Mouse (Mus musculus) CH12.LX (cell line): ENCODE data around the gene Sdr9c7. TPM values are rescaled to one million over a fixed set of nuclear protein-coding genes. Genes with fewer than 3 reads are reported as not detected.
A peak's percentile ranks its signal among the peaks of the same experiment; 100 is the strongest.

Experiments used
- DNase-seq: peaks from one replicate; pipeline ENCODE4 v3.0.0-alpha.2; 2013; ENCODE audit errors: extremely low read depth
- H3K27ac ChIP-seq: 2 replicates; pipeline ENCODE4 v1.5.1; 2012; ENCODE audit warnings: low read depth, mild to moderate bottlenecking, control low read depth, moderate library complexity; ENCODE audit not compliant: insufficient read depth
- H3K27me3 ChIP-seq: replicated peaks from 2 replicates; pipeline ENCODE3; 2012; ENCODE audit warnings: inconsistent platforms
- H3K36me3 ChIP-seq, 2 experiments: replicated peaks in 1 of 2; 2 replicates each; pipeline versions ENCODE3 to v1.6.1; 2012; ENCODE audit warnings: inconsistent platforms in 1 of 2, low read length in 1 of 2, mild to moderate bottlenecking in 1 of 2, mixed read lengths in 1 of 2, moderate library complexity in 1 of 2; ENCODE audit not compliant: control insufficient read depth in 1 of 2, insufficient read depth in 1 of 2
- H3K4me1 ChIP-seq, 2 experiments: 2 replicates each; pipeline ENCODE4 v1.6.1; 2012; ENCODE audit warnings: inconsistent platforms in 1 of 2, moderate library complexity in 1 of 2; ENCODE audit not compliant: insufficient read depth in 2 of 2, control insufficient read depth in 1 of 2
- H3K4me2 ChIP-seq: 2 replicates; pipeline ENCODE4 v1.6.1; 2012; ENCODE audit warnings: low read depth, mild to moderate bottlenecking, control low read depth; ENCODE audit not compliant: poor library complexity, insufficient read depth, severe bottlenecking
- H3K4me3 ChIP-seq, 3 experiments: fragments of 150-350 bp in 1 of 3; sonication (generic) in 1 of 3; replicated peaks in 1 of 3; 2 replicates each; pipeline versions ENCODE3 to v1.5.1; 2011 to 2012; ENCODE audit warnings: low read depth in 2 of 3, low read length in 2 of 3, mild to moderate bottlenecking in 2 of 3, moderate library complexity in 2 of 3, control low read depth in 1 of 3, improper control_type of control experiment in 1 of 3, inconsistent platforms in 1 of 3, mixed read lengths in 1 of 3; ENCODE audit not compliant: poor library complexity in 1 of 3
- H3K79me2 ChIP-seq: replicated peaks from 2 replicates; pipeline ENCODE4 v1.6.1; 2012; ENCODE audit warnings: mild to moderate bottlenecking, moderate library complexity; ENCODE audit not compliant: control insufficient read depth, poor library complexity, insufficient read depth, severe bottlenecking; ENCODE audit errors: extremely low read depth
- H3K9ac ChIP-seq: 2 replicates; pipeline ENCODE4 v1.6.1; 2012; ENCODE audit warnings: low read depth, mild to moderate bottlenecking, control low read depth, moderate library complexity; ENCODE audit not compliant: insufficient read depth
- H3K9me3 ChIP-seq: replicated peaks from 2 replicates; pipeline ENCODE3; 2012; ENCODE audit warnings: low read length, inconsistent platforms, mixed read lengths
- CHD1 ChIP-seq: IDR thresholded peaks from 2 replicates; pipeline ENCODE4 v1.6.1; 2012; ENCODE audit warnings: low read depth, low read length, improper control_type of control experiment, inconsistent platforms
- CHD2 ChIP-seq: IDR thresholded peaks from 2 replicates; pipeline ENCODE4 v1.6.1; 2011; ENCODE audit warnings: low read length, improper control_type of control experiment
- CTCF ChIP-seq, 2 experiments: IDR thresholded peaks in 1 of 2; conservative IDR thresholded peaks in 1 of 2; 2 replicates each; pipeline ENCODE4 v1.5.1; 2011 to 2012; ENCODE audit warnings: low read depth in 2 of 2, low read length in 2 of 2, improper control_type of control experiment in 1 of 2, inconsistent platforms in 1 of 2, mild to moderate bottlenecking in 1 of 2, moderate library complexity in 1 of 2
- HCFC1 ChIP-seq: IDR thresholded peaks from 2 replicates; pipeline ENCODE4 v1.6.1; 2012; ENCODE audit warnings: low read depth, mild to moderate bottlenecking, inconsistent platforms, low read length, improper control_type of control experiment
- IRF4 ChIP-seq: IDR thresholded peaks from 2 replicates; pipeline ENCODE4 v1.6.1; 2014; ENCODE audit warnings: low read depth, mild to moderate bottlenecking, inconsistent platforms, low read length, improper control_type of control experiment
- JUND ChIP-seq: conservative IDR thresholded peaks from 2 replicates; pipeline ENCODE4 v1.6.1; 2011; ENCODE audit warnings: low read depth, low read length, improper control_type of control experiment
- KAT2A ChIP-seq: IDR thresholded peaks from 2 replicates; pipeline ENCODE4 v1.6.1; 2012; ENCODE audit warnings: low read length, improper control_type of control experiment, inconsistent platforms; ENCODE audit not compliant: insufficient replicate concordance
- NELFE ChIP-seq: IDR thresholded peaks from 2 replicates; pipeline ENCODE4 v1.6.1; 2011; ENCODE audit warnings: low read depth, low read length, improper control_type of control experiment
- PAX5 ChIP-seq: IDR thresholded peaks from 2 replicates; pipeline ENCODE4 v1.6.1; 2012; ENCODE audit warnings: low read length, inconsistent platforms, mixed read lengths
- RAD21 ChIP-seq: IDR thresholded peaks from 2 replicates; pipeline ENCODE4 v1.6.1; 2011; ENCODE audit warnings: low read depth, mild to moderate bottlenecking, low read length, improper control_type of control experiment, moderate library complexity
- SIN3A ChIP-seq: IDR thresholded peaks from 2 replicates; pipeline ENCODE4 v1.6.1; 2012; ENCODE audit warnings: low read length, improper control_type of control experiment, inconsistent platforms
- SMC3 ChIP-seq: IDR thresholded peaks from 2 replicates; pipeline ENCODE4 v1.6.1; 2011; ENCODE audit warnings: low read depth, low read length, improper control_type of control experiment
- ZC3H11A ChIP-seq: IDR thresholded peaks from 2 replicates; pipeline ENCODE4 v1.6.1; 2012; ENCODE audit warnings: low read depth, mild to moderate bottlenecking, inconsistent platforms, low read length, improper control_type of control experiment
- ZNF384 ChIP-seq: IDR thresholded peaks from 2 replicates; pipeline ENCODE4 v1.6.1; 2012; ENCODE audit warnings: low read depth, low read length, improper control_type of control experiment, inconsistent platforms
- dilution Hi-C: fragments of 300-500 bp; cut with MboI; formaldehyde crosslinking; loops from 2 replicates; pipeline ENCODE4 v1.14.3; 2020; ENCODE audit warnings: low sequenced_read_pairs; ENCODE audit not compliant: extremely low pct_unique_long_range_greater_than_20kb, extremely low pct_ligation_motif_present
- in situ Hi-C: fragments of 300-500 bp; cut with MboI; formaldehyde crosslinking; loops from 3 replicates; pipeline ENCODE4 v1.14.3; 2019; ENCODE audit warnings: low sequenced_read_pairs, low pct_ligation_motif_present, low pct_unique_long_range_greater_than_20kb, mixed read lengths
- polyA plus RNA-seq: library from polyadenylated mRNA; unstranded; fragments of >175 nt; gene quantifications from 2 replicates; pipeline ENCODE4 v1.2.1, GENCODE M21; 2012; ENCODE audit warnings: low read depth; ENCODE audit not compliant: insufficient read length
- total RNA-seq, 2 experiments: library from RNA; depleted of rRNA; stranded (reverse); fragments of 300-350 nt in 1 of 2; fragments of >200 nt in 1 of 2; gene quantifications; 2 replicates each; pipeline ENCODE4 v1.2.3; 2012 to 2014

Gene Sdr9c7
- total and polyA plus RNA-seq, 3 experiments, result not detected

DNA sequence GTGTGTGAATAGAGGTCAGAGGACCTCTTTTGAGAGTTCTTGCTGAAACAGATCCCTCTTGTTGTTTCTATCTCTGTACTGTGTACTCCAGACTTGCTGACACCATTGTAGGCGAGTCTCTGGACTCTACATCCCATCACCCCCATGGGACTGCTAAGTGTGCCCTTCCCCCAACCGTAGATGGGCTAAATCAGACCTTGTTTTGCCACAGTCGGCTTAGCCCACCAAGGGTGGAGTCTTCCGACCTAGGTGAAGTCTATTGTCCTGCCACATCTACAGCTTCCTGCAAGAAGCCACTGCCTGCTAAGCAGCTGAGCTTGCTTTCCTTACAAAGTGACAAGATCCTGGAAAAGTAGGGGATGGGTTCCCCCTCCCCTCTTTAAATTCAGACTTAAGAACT lies 53.5 kb downstream of the Sdr9c7 start:
- no peak overlapping the region for H3K4me2 ChIP-seq
- H3K79me2 ChIP-seq, result no peaks in the 10 kb centered on the region
- H3K36me3 ChIP-seq, result no peaks in the 10 kb centered on the region
- DNase-seq, result no peak
- no peak overlapping the region for H3K9ac ChIP-seq
- in situ Hi-C loops, result no loop called here
- no peak overlapping the region for H3K27ac ChIP-seq
- peaks cover 7% of the 10 kb centered on the region for H3K27me3 ChIP-seq
- dilution Hi-C loops, result no loop called here
- H3K4me1 ChIP-seq, result no peaks in the 10 kb centered on the region; a peak in 1 of 4 replicates
- no peak for TF ChIP-seq SIN3A
- no peak for TF ChIP-seq IRF4
- TF ChIP-seq, all 38 proteins: peak for 0
- H3K4me3 ChIP-seq, result no peak overlapping the region
- no peaks in the 10 kb centered on the region for H3K9me3 ChIP-seq

GRCm38 (mm10) chr10:127955034-127955433 lies 56.7 kb downstream of the Sdr9c7 start:
- in situ Hi-C loops, result no loop called here

DNA sequence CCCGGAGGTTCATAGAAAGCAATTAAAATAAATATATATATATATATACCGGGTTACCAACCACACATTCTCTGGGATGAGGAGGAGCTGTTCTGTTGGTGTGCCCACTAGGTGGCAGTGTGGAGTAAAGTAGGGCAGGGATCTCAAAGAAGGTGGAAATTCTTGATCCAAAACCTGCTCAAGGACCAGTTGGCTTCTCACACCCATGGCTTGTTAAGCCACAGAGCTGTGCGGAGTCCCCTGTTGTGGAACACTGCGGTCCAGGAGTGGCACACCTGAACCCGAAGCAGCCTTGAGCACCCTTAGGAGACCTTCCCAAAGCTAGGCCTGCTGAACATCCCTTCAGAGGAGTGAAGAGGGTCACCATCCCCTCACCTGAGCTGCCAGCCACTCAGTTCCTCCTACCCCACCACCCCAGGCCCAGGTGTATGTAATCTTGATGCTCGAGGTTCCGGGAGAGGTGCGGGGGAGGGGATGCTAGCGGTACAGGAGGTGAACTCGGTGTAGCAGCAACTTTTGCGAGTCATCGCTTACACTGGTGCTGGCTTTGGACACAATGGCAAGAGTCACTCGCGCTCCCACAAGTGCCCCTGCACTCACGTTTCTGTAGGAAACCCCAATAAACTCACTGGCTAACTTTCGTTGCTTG lies 58.0 kb downstream of the Sdr9c7 start:
- H3K9ac ChIP-seq, result no peak overlapping the region
- no peaks in the 10 kb centered on the region for H3K79me2 ChIP-seq
- no peaks in the 10 kb centered on the region for H3K9me3 ChIP-seq
- H3K4me2 ChIP-seq, result no peak overlapping the region
- DNase-seq, result peak; percentile 61
- no peak for TF ChIP-seq PAX5
- peak; percentile 67 for TF ChIP-seq SMC3
- peak; percentile 57 to 77; a peak in 3 of 4 replicates for TF ChIP-seq CTCF (conservative IDR thresholded peaks at IDR 0.05 in 1 of 2, IDR thresholded peaks at IDR 0.05 in 1 of 2; ENCODE audit: low read depth in 2 of 2, low read length in 2 of 2)
- TF ChIP-seq RAD21, result peak; percentile 45
- H3K36me3 ChIP-seq, result no peaks in the 10 kb centered on the region
- no peak overlapping the region for H3K4me3 ChIP-seq
- dilution Hi-C loops, result no loop called here
- in situ Hi-C loops, result no loop called here
- no peak overlapping the region for H3K27ac ChIP-seq
- no peaks in the 10 kb centered on the region; a peak in 1 of 4 replicates for H3K4me1 ChIP-seq
- peaks cover 3% of the 10 kb centered on the region for H3K27me3 ChIP-seq

More at GRCm38 (mm10) chr10:127955034-127955433, 56.7 kb downstream of the Sdr9c7 start:
- H3K4me3 ChIP-seq, result no peak overlapping the region
- TF ChIP-seq NELFE, result no peak
- no peak for TF ChIP-seq KAT2A
- no peak for TF ChIP-seq CHD1
- TF ChIP-seq HCFC1, result no peak
- TF ChIP-seq ZNF384, result no peak
- TF ChIP-seq CHD2, result no peak
- no peak for TF ChIP-seq ZC3H11A
- TF ChIP-seq JUND, result no peak
- TF ChIP-seq, all 38 proteins: peak for 0
- no peaks in the 10 kb centered on the region for H3K36me3 ChIP-seq
- dilution Hi-C loops, result no loop called here
- no peak overlapping the region for H3K27ac ChIP-seq
- no peaks in the 10 kb centered on the region for H3K79me2 ChIP-seq
- H3K4me2 ChIP-seq, result no peak overlapping the region
- H3K27me3 ChIP-seq, result peaks cover 3% of the 10 kb centered on the region
- H3K9me3 ChIP-seq, result no peaks in the 10 kb centered on the region
- no peak overlapping the region for H3K9ac ChIP-seq
- H3K4me1 ChIP-seq, result no peaks in the 10 kb centered on the region; a peak in 1 of 4 replicates
- no peak for DNase-seq
